Comparison of ENCODE assay signal across 15 mouse cellular contexts in the genomic region with DNA sequence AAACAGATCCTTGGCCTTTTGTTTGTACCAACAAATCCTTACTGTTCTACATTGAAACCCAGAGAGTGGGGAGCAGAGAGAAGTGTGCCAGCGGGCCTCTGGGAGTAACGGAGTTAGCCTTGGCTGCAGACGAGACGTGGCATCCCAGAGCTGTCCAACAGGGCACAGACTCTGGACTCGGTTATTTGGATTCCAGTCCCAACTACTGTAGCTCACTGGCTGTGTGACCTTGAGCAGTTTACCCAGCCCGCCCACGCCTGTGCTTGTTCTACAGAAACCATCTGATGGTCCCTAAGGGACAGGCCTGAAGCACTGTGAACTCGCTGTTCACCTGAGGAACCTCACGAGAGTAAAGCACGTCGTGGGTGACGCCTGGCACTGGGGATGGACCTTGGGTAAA. TPM values are rescaled to one million over a fixed set of nuclear protein-coding genes. Genes with fewer than 3 reads are reported as not detected.
DNase-seq lines count a peak whose midpoint lies in the region; ATAC-seq and TF ChIP-seq lines count a peak whose summit lies in the region.
"Had no signal": no experiment of that assay in that cellular context is flagged by ENCODE, and none has a peak within 500 bp of the region (broad histone marks: within the 10 kb centered on the region; RNA-seq: fewer than 3 reads in every experiment).

No protein-coding gene starts in this region.

- H3K36me3 ChIP-seq in hindbrain, postnatal 0 days (ENCODE audit: insufficient read depth, low read length): no peaks in the 10 kb centered on the region
- H3K36me3 ChIP-seq in hindbrain, embryonic 16.5 days (ENCODE audit: control insufficient read depth, insufficient read depth, low read length): no peaks in the 10 kb centered on the region
- no peaks in the 10 kb centered on the region for H3K36me3 ChIP-seq in liver, embryonic 15.5 days (replicated peaks)
- no peaks in the 10 kb centered on the region for H3K36me3 ChIP-seq in lung, postnatal 0 days (ENCODE audit: insufficient read depth, low read length)
- H3K36me3 ChIP-seq: embryonic facial prominence, embryonic 10.5 days; hindbrain, embryonic 10.5 days; limb, embryonic 12.5 days had no signal

- no peak overlapping the region for H3K27ac ChIP-seq in hindbrain, postnatal 0 days
- no peak overlapping the region for H3K27ac ChIP-seq in hindbrain, embryonic 16.5 days (ENCODE audit: low read depth, low read length)
- H3K27ac ChIP-seq in liver, embryonic 15.5 days (replicated peaks): peak overlapping the region; percentile 78
- H3K27ac ChIP-seq in lung, postnatal 0 days (ENCODE audit: low read length): no peak overlapping the region
- H3K27ac ChIP-seq: embryonic facial prominence, embryonic 10.5 days; hindbrain, embryonic 10.5 days; kidney, postnatal 0 days; limb, embryonic 12.5 days had no signal

- no peak for TF ChIP-seq CTCF in hindbrain, postnatal 0 days (IDR thresholded peaks at IDR 0.05; ENCODE audit: low read depth)
- no peak for TF ChIP-seq CTCF in lung, postnatal 0 days (IDR thresholded peaks at IDR 0.05)

- TF ChIP-seq EP300 in lung, postnatal 0 days (IDR thresholded peaks at IDR 0.05): no peak

- no peak overlapping the region for H3K4me2 ChIP-seq in hindbrain, postnatal 0 days (ENCODE audit: low read depth, low read length)
- no peak overlapping the region for H3K4me2 ChIP-seq in hindbrain, embryonic 16.5 days (ENCODE audit: low read length)
- H3K4me2 ChIP-seq in liver, embryonic 15.5 days: no peak overlapping the region
- no peak overlapping the region for H3K4me2 ChIP-seq in lung, postnatal 0 days (replicated peaks; ENCODE audit: low read depth, low read length)
- H3K4me2 ChIP-seq: limb, embryonic 12.5 days had no signal

- 0 out of 2 replicates have a peak, but pooled peaks have one; percentile 15 for ATAC-seq in hindbrain, postnatal 0 days
- ATAC-seq in hindbrain, embryonic 16.5 days: no peak
- ATAC-seq in liver, embryonic 15.5 days (ENCODE audit: insufficient read depth): peak; percentile 74
- ATAC-seq in lung, postnatal 0 days: no peak

- H3K4me3 ChIP-seq in hindbrain, postnatal 0 days (ENCODE audit: low read length): no peak overlapping the region
- H3K4me3 ChIP-seq in hindbrain, embryonic 16.5 days (ENCODE audit: low read length): no peak overlapping the region
- no peak overlapping the region for H3K4me3 ChIP-seq in liver, embryonic 15.5 days (replicated peaks)
- H3K4me3 ChIP-seq in lung, postnatal 0 days (ENCODE audit: low read depth, low read length): no peak overlapping the region
- H3K4me3 ChIP-seq: embryonic facial prominence, embryonic 10.5 days; hindbrain, embryonic 10.5 days; limb, embryonic 12.5 days had no signal

- no peaks in the 10 kb centered on the region for H3K4me1 ChIP-seq in hindbrain, postnatal 0 days (ENCODE audit: insufficient read depth, low read length)
- no peaks in the 10 kb centered on the region for H3K4me1 ChIP-seq in hindbrain, embryonic 16.5 days (ENCODE audit: control insufficient read depth, insufficient read depth, low read depth, low read length)
- H3K4me1 ChIP-seq in liver, embryonic 15.5 days (replicated peaks): peaks cover 56% of the 10 kb centered on the region
- H3K4me1 ChIP-seq in lung, postnatal 0 days (ENCODE audit: insufficient read depth, low read depth, low read length): peaks cover 22% of the 10 kb centered on the region; the same call in 1 of the 2 replicates
- H3K4me1 ChIP-seq: limb, embryonic 12.5 days had no signal

- no peak for DNase-seq in hindbrain, postnatal 0 days (ENCODE audit: low spot score)
- peak; percentile 53 for DNase-seq in R1 (ENCODE audit: low read depth, low spot score)
- peak; percentile 25 to 53 for DNase-seq in adrenal gland, postnatal 36 days
- DNase-seq in lung, postnatal 0 days (ENCODE audit: low spot score): no peak
- no peak for DNase-seq in spleen, adult 12 weeks (ENCODE audit: low spot score)
- DNase-seq: cerebellum, adult 9-11 months; layer of hippocampus, postnatal 36 days had no signal

- WGBS in hindbrain, postnatal 0 days: 76% methylated on average over 12 of the region's 12 CpGs
- 88% methylated on average over 12 of the region's 12 CpGs for WGBS in hindbrain, embryonic 16.5 days
- 69% methylated on average over 12 of the region's 12 CpGs for WGBS in liver, embryonic 15.5 days (ENCODE audit: insufficient replicate concordance)
- WGBS in lung, postnatal 0 days: 90% methylated on average over 12 of the region's 12 CpGs

- H3K9ac ChIP-seq in hindbrain, postnatal 0 days (replicated peaks; ENCODE audit: low read length): no peak overlapping the region
- no peak overlapping the region for H3K9ac ChIP-seq in hindbrain, embryonic 16.5 days (ENCODE audit: low read depth, low read length)
- no peak overlapping the region for H3K9ac ChIP-seq in liver, embryonic 15.5 days
- no peak overlapping the region for H3K9ac ChIP-seq in lung, postnatal 0 days (replicated peaks; ENCODE audit: low read depth)
- H3K9ac ChIP-seq: limb, embryonic 12.5 days had no signal

- H3K27me3 ChIP-seq in hindbrain, postnatal 0 days (ENCODE audit: insufficient read depth, low read length): no peaks in the 10 kb centered on the region
- H3K27me3 ChIP-seq in hindbrain, embryonic 16.5 days (replicated peaks; ENCODE audit: control insufficient read depth, insufficient read depth, low read length): no peaks in the 10 kb centered on the region
- no peaks in the 10 kb centered on the region for H3K27me3 ChIP-seq in liver, embryonic 15.5 days
- H3K27me3 ChIP-seq in lung, postnatal 0 days (replicated peaks; ENCODE audit: insufficient read depth, low read length): no peaks in the 10 kb centered on the region
- H3K27me3 ChIP-seq: limb, embryonic 12.5 days had no signal

- H3K9me3 ChIP-seq in hindbrain, postnatal 0 days (ENCODE audit: low read length): no peaks in the 10 kb centered on the region
- H3K9me3 ChIP-seq in hindbrain, embryonic 16.5 days (ENCODE audit: control insufficient read depth, low read length): no peaks in the 10 kb centered on the region
- no peaks in the 10 kb centered on the region for H3K9me3 ChIP-seq in liver, embryonic 15.5 days (replicated peaks)
- H3K9me3 ChIP-seq in lung, postnatal 0 days (ENCODE audit: low read length): no peaks in the 10 kb centered on the region
- H3K9me3 ChIP-seq: embryonic facial prominence, embryonic 10.5 days; hindbrain, embryonic 10.5 days; limb, embryonic 12.5 days had no signal

RNA-seq across cellular contexts. Expression of gene Ldha, which starts 11.4 kb away (rescaled TPM):
- total RNA-seq in hindbrain, postnatal 0 days (2014; rRNA removed): 424 and 467 TPM in 2 replicates
- 747 and 766 TPM in 2 replicates for polyA plus RNA-seq in hindbrain, postnatal 0 days (2015; fragmentation: Nextera tagmentation; extraction: Ambion mirVana)
- polyA plus RNA-seq in hindbrain, embryonic 16.5 days (2015; fragmentation: Nextera tagmentation; extraction: Ambion mirVana): 894 and 950 TPM in 2 replicates
- total RNA-seq in adrenal gland, postnatal 36 days (2021): 100 to 1,000 TPM; 439 to 497 TPM
- 1,291 and 1,714 TPM in 2 replicates for polyA plus RNA-seq in liver, embryonic 15.5 days (2015; fragmentation: Nextera tagmentation; extraction: Ambion mirVana)
- polyA plus RNA-seq in lung, postnatal 0 days (2015; fragmentation: Nextera tagmentation; extraction: Ambion mirVana): 533 and 589 TPM in 2 replicates

RNA-seq across cellular contexts. Expression of gene Ldhc, which starts 31.1 kb away (rescaled TPM):
- total RNA-seq in hindbrain, postnatal 0 days (2014; rRNA removed): not detected in 2 replicates
- polyA plus RNA-seq in hindbrain, postnatal 0 days (2015; fragmentation: Nextera tagmentation; extraction: Ambion mirVana): 0.15 and 0.26 TPM in 2 replicates
- polyA plus RNA-seq in hindbrain, embryonic 16.5 days (2015; fragmentation: Nextera tagmentation; extraction: Ambion mirVana): 0.25 and 0.55 TPM in 2 replicates
- not detected for total RNA-seq in adrenal gland, postnatal 36 days (2021)
- polyA plus RNA-seq in liver, embryonic 15.5 days (2015; fragmentation: Nextera tagmentation; extraction: Ambion mirVana): 0.18 TPM in 1 of 2 replicates, not detected in the other
- polyA plus RNA-seq in lung, postnatal 0 days (2015; fragmentation: Nextera tagmentation; extraction: Ambion mirVana): 0.11 TPM in 1 of 2 replicates, not detected in the other
- total RNA-seq: heart, adult 8-10 months; layer of hippocampus, postnatal 36 days had no signal
- polyA plus RNA-seq: frontal cortex, adult 2 months; hindbrain, embryonic 10.5 days; kidney, postnatal 0 days; limb, embryonic 12.5 days had no signal

RNA-seq across cellular contexts. Expression of gene Gtf2h1, which starts 34.0 kb away (rescaled TPM):
- 26.5 and 26.6 TPM in 2 replicates for total RNA-seq in hindbrain, postnatal 0 days (2014; rRNA removed)
- 36.2 and 39.2 TPM in 2 replicates for polyA plus RNA-seq in hindbrain, postnatal 0 days (2015; fragmentation: Nextera tagmentation; extraction: Ambion mirVana)
- 41.0 and 41.2 TPM in 2 replicates for polyA plus RNA-seq in hindbrain, embryonic 16.5 days (2015; fragmentation: Nextera tagmentation; extraction: Ambion mirVana)
- 10 to 100 TPM; 41.2 to 41.4 TPM for total RNA-seq in adrenal gland, postnatal 36 days (2021)
- 25.4 and 26.3 TPM in 2 replicates for polyA plus RNA-seq in liver, embryonic 15.5 days (2015; fragmentation: Nextera tagmentation; extraction: Ambion mirVana)
- 29.1 and 30.6 TPM in 2 replicates for polyA plus RNA-seq in lung, postnatal 0 days (2015; fragmentation: Nextera tagmentation; extraction: Ambion mirVana)

RNA-seq across cellular contexts. Expression of gene Hps5, which starts 34.0 kb away (rescaled TPM):
- 20.3 and 21.6 TPM in 2 replicates for total RNA-seq in hindbrain, postnatal 0 days (2014; rRNA removed)
- 8.9 and 9.8 TPM in 2 replicates for polyA plus RNA-seq in hindbrain, postnatal 0 days (2015; fragmentation: Nextera tagmentation; extraction: Ambion mirVana)
- 9.7 and 12.6 TPM in 2 replicates for polyA plus RNA-seq in hindbrain, embryonic 16.5 days (2015; fragmentation: Nextera tagmentation; extraction: Ambion mirVana)
- total RNA-seq in adrenal gland, postnatal 36 days (2021): 10 to 100 TPM; 20.8 to 25.9 TPM
- 6.7 and 7.5 TPM in 2 replicates for polyA plus RNA-seq in liver, embryonic 15.5 days (2015; fragmentation: Nextera tagmentation; extraction: Ambion mirVana)
- polyA plus RNA-seq in lung, postnatal 0 days (2015; fragmentation: Nextera tagmentation; extraction: Ambion mirVana): 12.7 and 13.7 TPM in 2 replicates

Comparison
In these comparisons a context has a peak if more than half of its experiments do, and no peak if none do; other contexts are left out.
1. ATAC-seq: peak in hindbrain, postnatal 0 days (single experiment) and liver, embryonic 15.5 days (single experiment); none in hindbrain, embryonic 16.5 days (single experiment) and lung, postnatal 0 days (single experiment).
2. DNase-seq: peak in R1 (single experiment) and adrenal gland, postnatal 36 days (2 of 2); none in hindbrain, postnatal 0 days (single experiment), lung, postnatal 0 days (single experiment) and spleen, adult 12 weeks (single experiment).